Mouse (Mus musculus) liver (tissue): Measurements from ENCODE around the gene Ntn5.
A peak's percentile ranks its signal among the peaks of the same experiment; 100 is the strongest.

Experiments
- DNase-seq: peaks from one replicate; pipeline ENCODE4 v3.0.0-alpha.2; 2020; ENCODE audit warnings: mixed read lengths

Ntn5 gene

DNA sequence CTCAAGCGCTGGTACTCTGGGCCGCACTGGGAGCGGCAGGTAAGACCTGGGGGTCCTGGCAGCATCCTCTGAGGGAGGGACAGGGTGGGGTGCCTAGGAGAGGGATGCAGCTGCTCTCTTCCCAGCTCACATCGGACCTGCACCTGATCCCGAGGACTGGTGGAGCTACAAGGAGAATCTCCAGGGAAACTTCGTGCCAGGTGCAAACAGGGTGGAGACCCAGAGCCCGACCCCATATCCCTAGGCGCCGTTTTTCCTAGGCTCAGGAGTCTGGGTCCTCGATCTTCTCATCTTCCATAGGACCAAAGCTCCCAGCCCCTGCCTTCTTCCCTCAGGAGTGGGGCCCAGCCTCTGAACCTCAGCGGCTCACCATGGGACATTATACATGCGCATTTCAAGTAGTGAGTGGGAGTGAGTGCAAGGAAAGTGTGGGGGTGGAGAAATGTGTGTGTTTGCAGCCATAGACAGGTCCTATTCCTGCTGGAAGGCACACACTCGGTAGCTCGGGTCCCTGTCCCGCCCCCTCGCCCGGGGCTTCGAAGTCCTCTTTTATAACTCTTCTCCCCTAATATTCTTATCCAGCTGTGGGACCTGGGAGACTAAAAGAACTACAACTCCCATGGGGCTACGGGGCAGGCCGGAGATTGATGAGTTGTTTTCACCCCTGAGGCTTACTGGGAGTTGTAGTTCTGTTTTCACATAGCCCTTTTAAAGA lies 16.6 kb downstream of the Ntn5 start:
- DNase-seq: peak; percentile 47

DNA sequence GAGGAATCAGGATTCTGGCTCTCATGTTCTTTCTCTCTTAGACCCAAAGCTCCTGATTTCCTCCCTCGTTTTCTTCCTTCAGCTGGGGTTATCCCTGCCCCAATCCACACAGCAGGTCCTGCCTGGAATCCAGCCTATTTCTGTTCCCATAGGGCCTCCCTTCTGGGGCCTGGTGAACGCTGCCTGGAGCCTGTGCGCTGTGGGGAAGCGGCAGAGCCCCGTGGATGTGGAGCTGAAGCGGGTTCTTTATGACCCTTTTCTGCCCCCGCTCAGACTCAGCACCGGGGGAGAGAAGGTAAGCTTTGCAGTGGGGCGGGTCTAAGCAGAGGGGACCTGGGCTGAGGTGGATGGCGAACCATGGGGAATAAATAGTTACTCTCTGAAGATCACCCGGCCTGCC lies 17.2 kb downstream of the Ntn5 start:
- DNase-seq: no peak

DNA sequence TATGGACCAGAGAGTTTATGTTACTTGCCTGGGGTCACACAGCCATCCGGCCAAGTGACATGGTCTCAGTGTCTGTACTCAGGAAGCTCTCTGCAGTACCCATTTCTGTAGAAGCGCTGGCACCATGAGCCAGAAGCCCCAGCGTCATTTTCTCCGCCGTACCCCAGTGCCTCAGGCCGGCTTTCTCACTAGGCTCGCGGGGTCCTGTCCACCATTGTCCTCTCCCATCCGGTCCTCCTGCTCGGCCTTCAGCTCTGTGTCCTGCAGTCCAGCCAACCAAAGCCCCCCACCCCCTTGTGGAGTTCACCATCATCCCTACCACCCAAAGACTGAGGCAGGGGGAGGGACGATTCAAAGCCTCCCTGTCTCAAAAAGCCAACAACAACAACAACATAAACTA lies 17.8 kb downstream of the Ntn5 start:
- no peak for DNase-seq

DNA sequence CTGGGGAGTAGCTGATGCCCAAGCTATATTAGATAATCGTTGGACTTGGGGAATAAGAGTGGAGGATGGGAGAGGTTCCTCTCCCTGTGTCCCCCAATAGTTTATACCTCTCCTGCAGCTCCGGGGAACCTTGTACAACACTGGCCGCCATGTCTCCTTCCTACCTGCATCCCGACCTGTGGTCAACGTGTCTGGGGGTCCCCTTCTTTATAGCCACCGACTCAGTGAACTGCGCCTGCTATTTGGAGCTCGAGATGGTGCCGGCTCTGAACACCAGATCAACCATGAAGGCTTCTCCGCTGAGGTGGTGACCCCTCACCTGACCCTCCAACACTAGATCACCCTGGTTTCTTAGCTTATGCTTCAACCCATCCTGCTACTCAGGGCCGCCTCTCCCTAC lies 18.5 kb downstream of the Ntn5 start:
- no peak for DNase-seq

DNA sequence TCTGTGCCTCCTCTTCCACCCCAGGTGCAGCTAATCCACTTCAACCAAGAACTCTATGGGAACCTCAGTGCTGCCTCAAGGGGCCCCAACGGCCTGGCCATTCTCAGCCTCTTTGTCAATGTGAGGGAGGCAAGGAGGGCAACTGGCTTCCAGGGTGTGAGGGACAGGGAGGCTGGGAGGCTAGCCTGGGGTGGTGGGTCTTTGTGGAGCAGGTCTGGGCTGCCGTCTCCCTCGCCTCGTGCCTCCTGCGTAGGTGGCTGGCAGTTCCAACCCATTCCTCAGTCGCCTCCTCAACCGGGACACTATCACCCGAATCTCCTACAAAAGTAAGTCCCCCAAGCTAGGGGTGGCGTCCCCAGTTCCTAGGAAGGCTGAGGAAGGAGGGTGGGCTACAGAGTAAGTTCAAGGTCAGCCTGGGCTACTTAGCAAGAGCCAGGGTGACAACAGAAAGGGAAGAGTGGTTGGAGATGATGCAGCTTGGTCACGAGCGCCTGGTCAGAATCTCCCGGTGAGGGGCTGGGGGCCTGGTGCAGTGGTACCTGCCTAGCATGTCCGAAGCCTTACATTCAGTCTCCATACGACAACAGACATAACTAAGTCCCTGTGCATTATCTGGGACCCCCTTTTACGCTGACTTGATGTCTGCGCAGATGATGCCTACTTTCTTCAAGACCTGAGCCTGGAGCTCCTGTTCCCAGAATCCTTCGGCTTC lies 19.1 kb downstream of the Ntn5 start:
- no peak for DNase-seq

DNA sequence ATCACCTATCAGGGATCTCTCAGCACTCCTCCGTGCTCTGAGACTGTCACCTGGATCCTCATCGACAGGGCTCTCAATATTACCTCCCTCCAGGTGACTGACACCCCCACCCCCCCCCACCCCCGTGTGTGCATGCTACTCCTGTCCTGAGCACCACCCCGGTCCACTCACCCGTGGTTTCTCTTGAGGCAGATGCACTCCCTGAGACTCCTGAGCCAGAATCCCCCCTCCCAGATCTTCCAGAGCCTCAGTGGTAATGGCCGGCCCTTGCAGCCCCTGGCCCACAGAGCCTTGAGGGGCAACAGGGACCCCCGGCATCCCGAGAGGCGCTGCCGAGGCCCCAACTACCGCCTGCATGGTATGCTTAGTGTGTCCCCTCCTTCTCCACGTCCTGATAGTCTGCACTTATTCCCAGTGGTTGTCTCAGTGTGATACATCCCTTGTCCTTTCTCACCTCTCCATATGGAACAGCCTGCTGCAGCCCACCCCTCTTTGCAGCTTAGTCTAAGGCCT lies 19.8 kb downstream of the Ntn5 start:
- DNase-seq: no peak

DNA sequence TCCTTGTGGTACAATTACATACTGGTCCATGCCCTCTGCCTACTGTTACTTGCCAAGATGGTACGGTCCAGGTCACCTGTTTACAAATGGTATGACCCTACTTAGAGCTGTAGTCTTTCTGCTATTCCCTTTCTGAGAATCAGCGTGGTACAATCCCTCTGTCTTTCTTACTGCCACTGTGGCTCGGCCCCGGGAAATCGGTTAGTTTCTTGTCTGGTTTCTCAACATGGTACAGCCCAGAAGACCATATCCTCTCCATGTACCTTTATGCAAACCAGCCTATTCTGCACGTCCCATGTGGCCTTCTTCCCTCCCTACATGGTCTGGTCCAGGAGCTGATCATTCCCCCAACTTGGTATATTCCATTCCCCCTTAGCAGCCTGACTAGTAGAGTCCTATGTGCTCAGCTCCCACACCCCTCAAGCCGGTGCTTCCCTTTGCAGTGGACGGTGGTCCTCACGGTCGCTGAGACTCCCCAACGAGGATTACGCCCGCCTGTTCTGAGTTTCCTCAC lies 20.3 kb downstream of the Ntn5 start:
- DNase-seq: peak; percentile 52

DNA sequence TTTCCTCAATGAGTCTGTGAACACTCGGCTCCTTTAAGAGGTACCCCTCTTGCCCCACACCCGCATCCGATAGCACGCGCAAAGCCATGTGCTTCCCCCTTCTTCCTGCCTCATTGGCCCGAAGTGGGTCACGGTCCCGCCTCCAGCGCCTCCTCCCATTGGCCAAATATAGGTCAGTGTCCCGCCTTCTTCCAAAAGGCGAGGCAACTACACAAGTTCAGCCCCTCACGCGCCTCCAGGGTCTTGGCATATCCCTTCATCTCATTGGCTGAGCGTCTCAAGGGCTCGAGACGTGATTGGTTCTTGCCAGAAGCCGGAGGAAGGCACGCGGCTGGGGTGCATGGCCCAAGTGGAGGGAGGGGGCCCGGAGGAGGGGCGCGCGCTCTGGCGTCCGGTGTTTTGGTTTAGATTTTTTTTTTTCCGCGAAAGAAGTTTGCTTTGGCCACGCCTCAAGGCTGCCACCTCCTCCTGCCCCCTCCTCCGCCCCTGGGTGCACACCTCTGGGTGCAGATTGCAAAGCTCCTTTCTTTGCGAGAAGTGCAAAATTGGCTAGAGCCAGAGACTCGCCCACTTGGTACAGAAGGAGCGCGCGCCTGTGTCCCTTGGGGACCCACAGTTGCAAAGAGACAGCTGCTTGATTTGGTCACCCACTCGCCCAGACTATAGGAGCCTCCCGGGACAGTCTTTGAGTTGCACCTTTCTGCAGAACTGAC lies 21.1 kb downstream of the Ntn5 start, which contains the start of gene Dbp:
TSS of gene Dbp (plus strand) at position 359 of the 713 bp plus-strand sequence.
- peak; percentile 95 for DNase-seq

DNA sequence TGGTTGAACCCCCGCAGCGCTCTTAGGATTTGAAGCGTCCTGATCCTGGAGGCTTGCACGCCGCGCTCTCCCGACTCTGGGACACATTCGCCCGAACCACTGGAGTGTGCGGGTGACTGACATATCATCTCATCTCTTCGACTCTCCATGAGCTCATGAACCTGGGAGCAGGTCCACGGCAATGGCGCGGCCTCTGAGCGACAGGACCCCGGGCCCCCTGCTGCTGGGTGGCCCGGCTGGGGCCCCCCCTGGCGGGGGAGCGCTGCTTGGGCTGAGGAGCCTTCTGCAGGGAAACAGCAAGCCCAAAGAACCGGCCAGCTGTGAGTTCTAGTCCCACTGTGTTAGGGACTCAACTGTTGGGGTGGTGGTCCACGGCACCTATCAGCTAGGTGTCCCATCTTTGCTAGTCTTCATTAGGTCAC lies 21.6 kb downstream of the Ntn5 start:
- DNase-seq: no peak

DNA sequence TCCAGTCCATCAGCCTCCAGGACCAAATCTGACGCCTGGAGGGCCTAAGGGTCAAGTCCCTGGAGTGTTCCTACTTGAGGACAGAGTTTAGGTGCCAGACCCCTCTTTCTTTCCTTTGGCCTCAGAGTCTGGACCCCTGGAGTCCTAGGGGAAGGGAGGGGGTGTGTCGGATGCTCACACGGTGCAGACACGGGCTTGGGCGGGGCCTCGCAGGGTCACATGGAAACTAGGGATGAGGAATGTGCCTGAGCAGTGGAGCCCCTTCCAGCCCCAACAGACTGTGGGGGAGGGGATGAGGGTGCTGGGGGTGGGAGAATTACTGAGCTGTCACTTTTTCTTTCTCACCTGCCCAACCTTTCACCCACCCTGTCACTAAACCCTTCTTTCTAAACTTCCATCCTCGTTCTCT lies 22.1 kb downstream of the Ntn5 start:
- peak; percentile 62 for DNase-seq

DNA sequence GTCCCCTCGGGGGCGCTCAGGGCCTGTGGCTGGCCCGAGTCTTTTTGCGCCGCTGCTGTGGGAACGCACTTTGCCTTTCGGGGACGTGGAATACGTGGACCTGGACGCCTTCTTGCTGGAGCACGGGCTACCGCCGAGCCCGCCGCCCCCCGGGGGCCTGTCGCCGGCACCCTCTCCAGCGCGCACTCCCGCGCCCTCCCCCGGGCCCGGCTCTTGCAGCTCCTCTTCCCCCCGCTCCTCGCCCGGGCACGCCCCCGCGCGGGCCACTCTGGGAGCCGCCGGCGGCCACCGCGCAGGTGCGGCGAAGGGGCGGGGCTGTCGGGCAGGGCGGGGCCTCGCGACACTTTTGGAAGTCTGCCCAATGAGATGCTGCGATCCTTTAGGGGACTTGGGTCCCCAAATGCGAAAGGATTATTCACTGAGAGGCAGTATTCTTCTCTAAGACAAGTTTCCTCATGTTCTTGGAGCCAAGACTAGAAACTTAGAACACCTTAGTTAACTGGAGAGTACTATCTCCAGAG lies 23.0 kb downstream of the Ntn5 start:
- peak; percentile 91 for DNase-seq

DNA sequence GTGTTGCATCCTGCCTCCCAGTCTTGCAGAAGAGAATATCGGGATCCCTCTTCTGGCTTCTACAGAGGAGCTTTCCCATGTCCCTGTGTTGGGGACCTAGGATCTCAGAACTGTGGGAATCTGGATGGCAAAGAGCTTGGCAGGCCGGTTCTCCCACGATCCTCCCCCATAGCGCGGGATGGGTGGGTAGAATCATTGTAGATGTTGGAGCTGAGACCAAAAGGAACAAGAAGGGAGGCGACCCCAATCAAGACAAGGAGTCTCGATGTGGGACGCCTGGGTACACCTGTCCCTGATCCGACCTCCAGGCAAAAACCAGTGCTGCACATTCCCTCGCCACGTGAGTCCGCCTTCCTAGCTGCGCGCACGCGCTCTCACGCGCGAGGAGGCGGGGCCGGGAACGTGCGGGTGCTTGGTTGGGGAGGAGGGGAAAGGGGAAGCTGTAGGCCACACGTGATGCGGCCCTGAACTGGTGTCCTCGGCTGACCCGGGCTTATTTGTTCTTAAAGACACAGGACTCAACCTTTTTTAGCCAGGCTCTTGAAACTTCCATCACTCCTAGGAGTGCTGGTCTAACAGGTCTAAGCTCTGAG lies 23.6 kb downstream of the Ntn5 start:
- DNase-seq: peak; percentile 86

DNA sequence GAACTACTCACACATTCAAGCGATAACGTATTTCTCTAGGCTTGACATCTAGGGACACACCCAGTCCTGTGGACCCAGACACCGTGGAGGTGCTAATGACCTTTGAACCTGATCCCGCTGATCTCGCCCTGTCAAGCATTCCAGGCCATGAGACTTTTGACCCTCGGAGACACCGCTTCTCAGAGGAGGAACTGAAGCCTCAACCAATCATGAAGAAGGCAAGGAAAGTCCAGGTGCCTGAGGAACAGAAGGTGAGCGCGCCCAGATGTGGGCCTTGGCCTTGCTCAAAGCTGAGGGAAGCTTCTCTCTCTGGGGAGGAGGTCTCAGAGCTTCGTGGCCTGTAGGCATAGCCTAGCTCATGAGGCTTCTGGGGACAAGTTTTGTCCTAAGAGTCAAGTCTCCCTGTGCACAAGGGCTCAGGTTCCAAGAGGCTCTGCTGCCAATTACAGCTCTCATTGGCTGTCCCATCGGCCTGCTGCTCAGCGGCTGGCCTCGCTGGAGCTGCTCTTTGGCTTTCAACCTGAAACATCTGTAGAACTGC lies 24.5 kb downstream of the Ntn5 start:
- DNase-seq: no peak

DNA sequence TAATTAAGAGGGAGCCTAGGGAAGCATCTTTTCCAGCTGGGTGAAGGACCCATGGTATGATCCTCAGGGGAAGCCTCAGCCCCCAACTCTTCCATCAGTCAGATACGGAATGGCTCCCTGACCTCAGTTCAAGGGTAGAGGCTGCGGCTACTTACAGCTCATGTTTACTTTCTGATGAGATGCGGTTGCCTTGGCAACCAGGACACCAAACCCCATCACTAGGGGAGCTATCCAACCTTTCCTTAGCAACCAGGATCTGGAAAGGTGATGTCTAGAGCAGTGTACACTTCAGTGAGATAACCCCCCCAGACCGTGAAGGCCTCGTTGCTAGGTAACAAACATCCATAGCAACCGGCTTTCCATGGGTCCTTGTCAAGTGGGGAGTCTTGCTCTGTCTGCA lies 25.2 kb downstream of the Ntn5 start:
- no peak for DNase-seq

DNA sequence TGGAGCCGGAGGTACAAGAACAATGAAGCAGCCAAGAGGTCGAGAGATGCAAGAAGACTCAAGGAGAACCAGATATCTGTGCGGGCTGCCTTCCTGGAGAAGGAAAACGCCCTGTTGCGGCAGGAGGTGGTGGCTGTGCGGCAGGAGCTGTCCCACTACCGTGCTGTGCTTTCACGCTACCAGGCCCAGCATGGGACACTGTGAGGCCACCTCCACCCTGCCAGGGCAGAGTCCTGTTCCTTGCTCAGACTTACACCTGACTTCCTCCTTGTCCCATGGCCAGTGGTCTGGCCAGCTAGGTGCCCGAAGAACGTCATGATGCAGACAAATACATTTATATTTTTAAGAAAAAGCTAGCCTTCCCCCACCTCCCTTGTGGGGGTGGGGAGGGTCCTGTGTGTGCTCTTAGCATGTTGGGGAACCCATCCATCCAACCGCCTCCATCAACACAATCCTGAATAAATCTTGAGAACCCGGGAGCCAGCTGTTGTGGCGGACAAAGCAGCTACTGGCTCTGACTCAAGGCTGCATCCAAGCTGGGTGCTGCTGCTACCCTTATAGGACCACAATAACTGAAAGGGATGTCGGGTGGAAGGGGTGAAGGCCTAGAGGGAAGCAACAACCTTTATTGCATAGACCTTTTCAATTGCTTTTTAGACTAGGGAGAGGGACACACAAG lies 26.0 kb downstream of the Ntn5 start:
- no peak for DNase-seq

DNA sequence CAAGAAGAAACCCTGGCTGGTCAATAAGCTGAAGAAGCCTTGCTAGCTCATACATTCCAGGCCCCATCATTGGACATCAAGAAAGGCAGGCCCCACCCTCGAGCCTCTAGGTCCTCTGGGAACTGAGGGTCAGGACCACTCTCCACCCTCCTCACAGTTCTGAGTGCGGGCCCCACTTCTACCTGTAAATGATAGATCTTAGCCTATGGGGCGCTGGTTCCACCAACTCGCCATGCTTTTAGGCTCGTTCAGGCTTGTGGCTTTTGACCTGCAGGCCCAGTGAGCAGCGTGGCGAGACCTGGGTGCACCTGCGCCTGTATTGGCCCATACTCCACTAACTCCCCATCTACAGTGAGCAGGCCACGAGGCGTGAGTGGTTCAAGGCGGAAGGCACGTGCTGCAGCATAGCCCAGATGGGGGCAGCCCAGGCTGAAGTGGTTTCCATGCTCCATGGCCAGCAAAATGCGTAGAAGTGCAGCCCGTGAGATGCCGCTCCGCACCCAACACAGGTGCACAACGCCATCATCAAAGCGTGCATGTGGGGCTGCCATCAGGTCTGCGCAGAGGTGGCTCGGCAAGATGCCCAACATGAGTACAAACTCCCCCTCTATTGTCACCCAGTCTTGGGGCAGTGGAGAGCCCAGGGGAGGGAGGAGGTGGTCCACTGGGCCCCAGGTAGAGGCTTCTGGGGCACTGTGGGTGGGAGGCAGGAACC lies 26.8 kb downstream of the Ntn5 start:
- no peak for DNase-seq

DNA sequence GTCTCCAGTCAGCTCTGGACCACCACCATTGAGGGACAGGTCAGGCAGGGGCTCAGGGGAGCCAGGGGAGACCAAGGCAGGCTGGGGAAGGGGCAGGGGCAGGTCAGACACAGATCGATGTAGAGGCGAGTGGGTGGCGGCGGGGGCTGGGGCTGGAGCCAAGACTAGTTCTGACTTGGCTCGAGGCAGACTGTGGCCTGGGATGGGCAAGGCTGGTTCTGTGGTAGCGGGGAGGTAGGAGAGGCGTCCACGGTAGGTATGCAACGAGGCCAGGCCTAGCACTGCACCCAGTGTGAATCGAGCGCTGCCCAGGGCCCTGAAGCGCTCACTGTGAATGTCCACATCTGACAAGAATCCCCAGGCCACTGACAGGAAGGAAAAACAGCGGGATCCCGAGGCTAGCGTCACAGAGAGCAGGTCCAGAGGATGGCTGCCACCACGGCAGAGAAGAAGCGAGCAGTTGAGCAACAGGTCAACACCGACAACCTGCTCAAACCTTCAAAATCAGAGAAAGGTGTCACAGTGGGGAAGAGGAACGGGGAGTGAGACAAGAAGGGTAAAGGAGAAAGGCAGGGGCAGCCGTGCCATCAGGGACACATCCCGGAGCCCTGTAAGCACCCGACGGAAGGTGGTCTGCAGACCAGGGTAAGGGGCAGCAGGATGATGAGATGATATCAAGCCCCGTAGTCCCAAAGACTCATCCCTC lies 27.6 kb downstream of the Ntn5 start:
- no peak for DNase-seq

DNA sequence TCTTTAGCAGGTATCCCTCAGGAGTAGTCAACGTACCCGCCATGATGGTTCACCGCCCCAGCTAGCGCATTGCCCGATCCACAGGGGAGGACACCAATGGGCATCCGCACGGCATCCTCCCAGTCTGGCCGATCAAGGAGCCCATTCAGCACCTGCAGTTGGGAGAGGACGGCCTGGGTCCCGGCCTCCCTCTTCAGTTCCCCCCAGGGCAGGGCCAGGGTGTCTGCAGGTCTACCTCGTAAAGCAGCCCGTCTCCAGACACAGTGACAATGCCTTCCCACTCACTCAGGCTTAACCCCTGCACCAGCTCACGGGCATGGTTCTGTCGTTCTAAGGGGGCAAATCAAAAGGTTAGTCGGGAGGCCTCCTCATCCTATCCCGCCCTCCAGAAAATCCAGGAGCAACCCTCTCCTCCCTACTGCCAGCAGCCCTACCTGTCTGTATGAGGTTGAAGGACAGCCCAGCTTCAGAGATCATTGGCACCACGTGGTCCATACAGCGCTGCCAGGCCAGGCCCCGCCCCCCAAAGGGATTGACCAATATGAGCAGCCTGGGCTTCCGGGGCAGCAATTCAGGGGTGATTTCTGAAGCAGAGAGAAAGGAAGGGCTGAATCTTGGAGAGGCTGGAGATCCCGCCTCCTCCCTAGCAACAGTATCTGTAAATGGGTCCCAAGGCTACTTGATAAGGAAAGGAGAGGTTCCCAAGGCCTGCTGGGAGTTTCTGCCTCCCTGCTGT lies 28.4 kb downstream of the Ntn5 start:
- no peak for DNase-seq

DNA sequence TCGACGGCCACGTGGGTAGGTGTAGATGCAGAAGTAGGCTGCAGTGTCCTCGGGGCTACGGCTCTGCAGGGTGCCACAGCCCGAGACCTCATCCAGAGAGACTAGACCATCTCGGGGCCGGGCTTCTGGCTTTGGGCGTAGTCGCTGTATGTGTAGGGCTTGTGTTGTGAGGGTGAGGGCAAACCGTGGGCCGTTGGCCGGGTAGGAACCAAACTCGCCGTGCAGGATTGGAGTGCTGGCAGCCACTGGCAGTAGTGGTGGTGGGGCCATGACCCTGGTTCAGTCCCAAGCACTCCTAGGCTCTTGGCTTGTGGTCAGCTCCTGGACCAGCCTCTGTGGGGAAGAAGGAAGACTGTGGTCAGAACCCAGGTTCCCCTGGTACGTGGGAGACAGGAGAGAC lies 29.6 kb downstream of the Ntn5 start:
- no peak for DNase-seq
